Mouse (Mus musculus): ENCODE data around the gene AC141477.1. TPM values are rescaled to one million over a fixed set of nuclear protein-coding genes. Genes with fewer than 3 reads are reported as not detected.

AC141477.1 gene
- 1.2 TPM in 1 of 2 replicates, not detected in the other for polyA plus RNA-seq (2015; fragmentation: Nextera tagmentation; extraction: Ambion mirVana)

- peaks cover 41% of the 10 kb centered on the region for H3K36me3 ChIP-seq (replicated peaks; ENCODE audit: insufficient read depth, low read length)
- DNase-seq (no peak), ATAC-seq (no peak)
- WGBS (ENCODE audit: insufficient replicate concordance) = 90% methylated on average over 17 of the region's 17 CpGs
- no peaks in the 10 kb centered on the region for H3K9me3 ChIP-seq (ENCODE audit: low read length)
- H3K4me2 ChIP-seq (ENCODE audit: low read depth, low read length) = peak within 1 kb of the TSS; percentile 84
- H3K4me3 ChIP-seq (ENCODE audit: low read depth, low read length) = no peak within 1 kb of the TSS
- H3K4me1 ChIP-seq (ENCODE audit: insufficient read depth) = peaks cover 16% of the 10 kb centered on the region
- no peak within 1 kb of the TSS for H3K9ac ChIP-seq (replicated peaks)
- H3K27me3 ChIP-seq (ENCODE audit: insufficient read depth, low read length) = no peaks in the 10 kb centered on the region
- no peak within 1 kb of the TSS for H3K27ac ChIP-seq (ENCODE audit: low read depth)
- no peak for TF ChIP-seq EP300 (IDR thresholded peaks at IDR 0.05; ENCODE audit: low read depth)
- TF ChIP-seq CTCF (IDR thresholded peaks at IDR 0.05; ENCODE audit: low read depth) = no peak
These were observed at the start of gene AC141477.1 for GRCm38 (mm10) chr10:76440281-76440680. AC141477.1 (minus strand) TSS chr10:76440444.

DNA sequence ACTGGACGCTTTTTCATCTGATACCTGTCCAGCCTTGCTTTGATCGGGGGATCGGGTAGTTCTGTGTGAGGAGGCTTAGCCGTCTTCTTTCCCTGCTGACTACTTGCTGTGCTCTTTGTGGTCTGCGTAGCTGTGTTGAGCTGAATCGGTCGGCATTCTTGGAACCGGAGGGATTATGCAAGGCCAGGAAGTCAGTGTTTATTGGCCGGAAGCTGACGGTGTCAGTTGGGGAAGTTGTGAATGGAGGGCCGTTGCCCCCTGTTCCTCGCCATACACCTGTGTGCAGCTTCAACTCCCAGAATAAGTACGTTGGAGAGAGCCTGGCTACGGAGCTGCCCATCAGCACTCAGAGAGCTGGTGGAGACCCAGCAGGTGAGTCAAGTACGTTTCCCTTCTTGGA lies 49.0 kb upstream of the AC141477.1 start:
- peaks cover 84% of the 10 kb centered on the region for H3K36me3 ChIP-seq (replicated peaks; ENCODE audit: insufficient read depth, low read length)
- H3K27me3 ChIP-seq (ENCODE audit: insufficient read depth, low read length) = no peaks in the 10 kb centered on the region

DNA sequence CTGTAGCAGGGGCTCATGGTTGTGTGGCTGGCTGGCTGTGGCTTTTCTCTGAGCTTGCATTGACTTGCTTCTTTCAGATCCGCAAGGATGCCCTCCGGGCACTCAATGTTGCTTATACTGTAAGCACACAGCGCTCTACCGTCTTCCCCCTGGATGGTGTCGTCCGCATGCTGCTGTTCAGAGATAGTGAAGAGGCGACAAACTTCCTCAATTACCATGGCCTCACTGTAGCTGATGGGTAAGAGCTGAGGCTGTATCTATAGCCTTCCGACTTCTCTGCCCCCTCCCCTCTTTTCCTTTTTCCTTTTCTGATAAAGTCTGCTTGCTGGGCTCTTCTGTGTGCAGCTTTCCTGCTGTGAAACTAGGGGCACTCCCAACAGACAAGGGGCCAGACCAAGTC lies 48.0 kb upstream of the AC141477.1 start:
- ATAC-seq = peak; percentile 58
- no peaks in the 10 kb centered on the region for H3K9me3 ChIP-seq (ENCODE audit: low read length)
- no peak for DNase-seq
- no peaks in the 10 kb centered on the region for H3K4me1 ChIP-seq (ENCODE audit: insufficient read depth)
- H3K36me3 ChIP-seq (replicated peaks; ENCODE audit: insufficient read depth, low read length) = peaks cover 84% of the 10 kb centered on the region
- 42% methylated on average over 8 of the region's 8 CpGs for WGBS (ENCODE audit: insufficient replicate concordance)
- H3K27ac ChIP-seq (ENCODE audit: low read depth) = 0 out of 2 replicates have a peak overlapping the region, but pooled peaks have one; percentile 16
- no peak overlapping the region for H3K9ac ChIP-seq (replicated peaks)
- TF ChIP-seq CTCF (IDR thresholded peaks at IDR 0.05; ENCODE audit: low read depth) = no peak
- TF ChIP-seq EP300 (IDR thresholded peaks at IDR 0.05; ENCODE audit: low read depth) = no peak
- no peaks in the 10 kb centered on the region for H3K27me3 ChIP-seq (ENCODE audit: insufficient read depth, low read length)
- no peak overlapping the region for H3K4me3 ChIP-seq (ENCODE audit: low read depth, low read length)
- no peak overlapping the region for H3K4me2 ChIP-seq (ENCODE audit: low read depth, low read length)

More for the DNA sequence above, 49.0 kb upstream of the AC141477.1 start:
- Histone ChIP-seq H3K4me1 (ENCODE audit: insufficient read depth) (no peaks in the 10 kb centered on the region), H3K9me3 (ENCODE audit: low read length) (no peaks in the 10 kb centered on the region), H3K9ac (replicated peaks) (no peak overlapping the region), H3K27ac (ENCODE audit: low read depth) (no peak overlapping the region), H3K4me3 (ENCODE audit: low read depth, low read length) (no peak overlapping the region), H3K4me2 (ENCODE audit: low read depth, low read length) (no peak overlapping the region)
- no peak for ATAC-seq
- TF ChIP-seq CTCF (IDR thresholded peaks at IDR 0.05; ENCODE audit: low read depth) = no peak
- TF ChIP-seq EP300 (IDR thresholded peaks at IDR 0.05; ENCODE audit: low read depth) = no peak
- 66% methylated on average over 15 of the region's 15 CpGs for WGBS (ENCODE audit: insufficient replicate concordance)
- DNase-seq = no peak

- Histone ChIP-seq H3K27me3 (ENCODE audit: insufficient read depth, low read length) (no peaks in the 10 kb centered on the region), H3K4me1 (ENCODE audit: insufficient read depth) (no peaks in the 10 kb centered on the region), H3K36me3 (replicated peaks; ENCODE audit: insufficient read depth, low read length) (peaks cover 87% of the 10 kb centered on the region), H3K4me3 (ENCODE audit: low read depth, low read length) (no peak overlapping the region), H3K9ac (replicated peaks) (no peak overlapping the region), H3K9me3 (ENCODE audit: low read length) (no peaks in the 10 kb centered on the region), H3K27ac (ENCODE audit: low read depth) (no peak overlapping the region), H3K4me2 (ENCODE audit: low read depth, low read length) (no peak overlapping the region)
- TF ChIP-seq EP300 (IDR thresholded peaks at IDR 0.05; ENCODE audit: low read depth) (no peak), CTCF (IDR thresholded peaks at IDR 0.05; ENCODE audit: low read depth) (no peak)
- no peak for ATAC-seq
- 59% methylated on average over 2 of the region's 2 CpGs for WGBS (ENCODE audit: insufficient replicate concordance)
- no peak for DNase-seq
These were observed 46.1 kb upstream of the AC141477.1 start for GRCm38 (mm10) chr10:76486302-76486701.

DNA sequence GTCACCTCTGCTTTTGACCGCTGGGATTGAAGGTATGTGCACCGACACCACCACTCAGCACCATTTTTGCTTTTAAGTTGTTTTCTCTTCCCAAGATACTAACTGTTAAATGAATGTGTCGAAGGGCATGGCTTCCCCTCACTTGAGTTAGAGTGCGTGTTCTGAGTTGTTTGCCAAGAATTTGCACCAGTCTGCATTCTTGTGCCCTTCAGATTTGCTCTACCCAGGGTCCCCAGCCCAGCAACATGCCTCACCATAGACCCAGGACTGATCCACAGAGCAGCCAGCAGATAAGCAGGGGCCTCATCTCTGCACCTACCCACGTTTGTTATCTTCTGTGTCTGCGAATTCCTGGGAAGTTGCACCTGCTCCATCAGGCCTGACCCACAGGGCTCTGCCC lies 41.2 kb upstream of the AC141477.1 start:
- no peaks in the 10 kb centered on the region for H3K27me3 ChIP-seq (ENCODE audit: insufficient read depth, low read length)
- WGBS (ENCODE audit: insufficient replicate concordance) = 81% methylated on average over 6 of the region's 6 CpGs
- no peaks in the 10 kb centered on the region for H3K9me3 ChIP-seq (ENCODE audit: low read length)
- H3K4me3 ChIP-seq (ENCODE audit: low read depth, low read length) = no peak overlapping the region
- no peak for DNase-seq
- H3K36me3 ChIP-seq (replicated peaks; ENCODE audit: insufficient read depth, low read length) = peaks cover 85% of the 10 kb centered on the region
- no peak overlapping the region for H3K27ac ChIP-seq (ENCODE audit: low read depth)
- no peak overlapping the region for H3K4me2 ChIP-seq (ENCODE audit: low read depth, low read length)
- no peaks in the 10 kb centered on the region for H3K4me1 ChIP-seq (ENCODE audit: insufficient read depth)
- no peak for TF ChIP-seq CTCF (IDR thresholded peaks at IDR 0.05; ENCODE audit: low read depth)
- H3K9ac ChIP-seq (replicated peaks) = no peak overlapping the region
- ATAC-seq = no peak

DNA sequence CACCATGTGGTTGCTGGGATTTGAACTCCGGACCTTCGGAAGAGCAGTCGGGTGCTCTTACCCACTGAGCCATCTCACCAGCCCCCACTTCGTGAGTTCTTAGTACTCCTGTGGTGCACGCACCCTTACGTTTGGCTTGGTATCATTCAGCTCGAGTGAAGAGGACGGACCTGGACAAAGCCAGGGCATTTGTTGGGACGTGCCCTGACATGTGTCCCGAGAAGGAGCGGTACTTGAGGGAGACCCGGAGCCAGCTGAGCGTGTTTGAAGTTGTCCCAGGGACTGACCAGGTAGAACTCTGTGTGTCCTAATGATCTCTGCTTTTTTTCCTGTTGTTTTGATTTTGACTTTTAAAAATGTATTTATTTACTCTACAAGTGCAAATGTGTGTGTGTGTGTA lies 40.6 kb upstream of the AC141477.1 start:
- Histone ChIP-seq H3K4me3 (ENCODE audit: low read depth, low read length) (no peak overlapping the region), H3K4me2 (ENCODE audit: low read depth, low read length) (no peak overlapping the region), H3K9ac (replicated peaks) (no peak overlapping the region), H3K36me3 (replicated peaks; ENCODE audit: insufficient read depth, low read length) (peaks cover 86% of the 10 kb centered on the region), H3K27ac (ENCODE audit: low read depth) (no peak overlapping the region), H3K9me3 (ENCODE audit: low read length) (no peaks in the 10 kb centered on the region), H3K4me1 (ENCODE audit: insufficient read depth) (no peaks in the 10 kb centered on the region), H3K27me3 (ENCODE audit: insufficient read depth, low read length) (no peaks in the 10 kb centered on the region)
- DNase-seq (no peak), ATAC-seq (no peak)
- no peak for TF ChIP-seq EP300 (IDR thresholded peaks at IDR 0.05; ENCODE audit: low read depth)
- no peak for TF ChIP-seq CTCF (IDR thresholded peaks at IDR 0.05; ENCODE audit: low read depth)
- WGBS (ENCODE audit: insufficient replicate concordance) = 93% methylated on average over 13 of the region's 13 CpGs

GRCm38 (mm10) chr10:76473759-76474158 lies 33.5 kb upstream of the AC141477.1 start:
- Histone ChIP-seq H3K4me1 (ENCODE audit: insufficient read depth) (no peaks in the 10 kb centered on the region), H3K27me3 (ENCODE audit: insufficient read depth, low read length) (no peaks in the 10 kb centered on the region), H3K9ac (replicated peaks) (no peak overlapping the region), H3K4me3 (ENCODE audit: low read depth, low read length) (no peak overlapping the region), H3K4me2 (ENCODE audit: low read depth, low read length) (no peak overlapping the region), H3K27ac (ENCODE audit: low read depth) (no peak overlapping the region), H3K9me3 (ENCODE audit: low read length) (no peaks in the 10 kb centered on the region), H3K36me3 (replicated peaks; ENCODE audit: insufficient read depth, low read length) (peaks cover 66% of the 10 kb centered on the region)
- DNase-seq (no peak), ATAC-seq (no peak)
- WGBS (ENCODE audit: insufficient replicate concordance) = 92% methylated on average over 5 of the region's 5 CpGs
- no peak for TF ChIP-seq EP300 (IDR thresholded peaks at IDR 0.05; ENCODE audit: low read depth)
- TF ChIP-seq CTCF (IDR thresholded peaks at IDR 0.05; ENCODE audit: low read depth) = no peak

All from liver, postnatal 0 days (tissue).